Mouse (Mus musculus): ENCODE results near the gene Sobp. TPM values are rescaled to one million over a fixed set of nuclear protein-coding genes. Genes with fewer than 3 reads are reported as not detected.

Sobp gene
- total RNA-seq, 1 experiment = 0.31 TPM

DNA sequence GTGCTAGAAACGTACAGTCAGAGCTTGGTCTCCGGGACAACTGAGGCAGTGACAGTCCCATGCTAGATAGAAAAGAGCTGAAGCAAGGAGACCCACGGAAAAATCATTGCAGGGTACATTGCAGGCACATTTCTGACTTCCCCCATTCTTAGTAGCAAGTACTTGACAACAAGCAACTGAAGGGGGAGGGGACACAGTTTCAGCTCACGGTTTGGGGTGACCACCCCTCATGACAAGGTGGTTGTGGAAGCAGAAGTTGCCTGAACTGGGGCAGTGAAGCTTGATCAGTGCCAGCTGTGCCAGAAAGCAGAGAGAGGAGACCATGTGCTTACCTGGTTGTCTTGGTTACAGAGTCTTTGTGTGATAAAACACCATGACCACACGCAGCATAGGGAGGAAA lies 220.7 kb downstream of the Sobp start:
- H3K4me1 ChIP-seq (ENCODE audit: control insufficient read depth in 2 of 2, insufficient read depth in 2 of 2, low read length in 2 of 2, poor library complexity in 1 of 2) = peaks cover 13 to 17% of the 10 kb centered on the region in 2 experiments; a peak in 3 of 4 replicates
- H3K4me3 ChIP-seq (ENCODE audit: insufficient read depth in 1 of 2, low read depth in 1 of 2, low read length in 2 of 2, poor library complexity in 1 of 2, severe bottlenecking in 1 of 2) = no peak overlapping the region
- TF ChIP-seq ZNF384 (IDR thresholded peaks at IDR 0.05; ENCODE audit: low read depth, low read length) (no peak), CHD2 (IDR thresholded peaks at IDR 0.05; ENCODE audit: low read depth, low read length) (no peak), MAFK (IDR thresholded peaks at IDR 0.05; ENCODE audit: insufficient read depth, low read depth, low read length) (no peak), HCFC1 (IDR thresholded peaks at IDR 0.05; ENCODE audit: borderline replicate concordance, insufficient read depth, low read length) (no peak), ZC3H11A (IDR thresholded peaks at IDR 0.05; ENCODE audit: borderline replicate concordance, low read depth, low read length) (no peak)
- H3K9ac ChIP-seq (ENCODE audit: insufficient read depth, low read depth, low read length, poor library complexity, severe bottlenecking) = no peak overlapping the region
- H3K36me3 ChIP-seq (ENCODE audit: control insufficient read depth, insufficient read depth, low read length, poor library complexity, severe bottlenecking) = no peaks in the 10 kb centered on the region
- H3K9me3 ChIP-seq (ENCODE audit: control insufficient read depth, insufficient read depth, low read depth, low read length) = no peaks in the 10 kb centered on the region
- H3K27ac ChIP-seq (ENCODE audit: insufficient read depth, low read depth, low read length, poor library complexity, severe bottlenecking) = no peak overlapping the region
- no peak for DNase-seq (ENCODE audit: low read depth, low spot score)
- in situ Hi-C loops (cut with MboI; ENCODE audit: low sequenced_read_pairs in 2 of 2, unreplicated experiment in 2 of 2) = no loop called here

Other genes with a start within 250 kb of the Sobp start
- gene 9030612E09Rik, start 174 bp upstream of the Sobp start, total RNA-seq (2012; rRNA removed) = not detected in 2 replicates
- gene Pdss2, start 47.0 kb upstream of the Sobp start, total RNA-seq (2012; rRNA removed) = 16.6 and 18.8 TPM in 2 replicates